ENCODE assay signal across 9 mouse cellular contexts in genomic region chr2:37758343-37759015, GRCm38 (mm10). TPM values are rescaled to one million over a fixed set of nuclear protein-coding genes. Genes with fewer than 3 reads are reported as not detected.
DNase-seq lines count a peak whose midpoint lies in the region; ATAC-seq lines count a peak whose summit lies in the region.
"Had no signal": no experiment of that assay in that cellular context is flagged by ENCODE, and none has a peak within 500 bp of the region (broad histone marks: within the 10 kb centered on the region; RNA-seq: fewer than 3 reads in every experiment).

No protein-coding gene starts in this region.

- H3K27me3 ChIP-seq in heart, embryonic 16.5 days (ENCODE audit: control insufficient read depth, insufficient read depth, low read length) = no peaks in the 10 kb centered on the region
- H3K27me3 ChIP-seq in embryonic facial prominence, embryonic 14.5 days (replicated peaks; ENCODE audit: control insufficient read depth, insufficient read depth, low read length) = no peaks in the 10 kb centered on the region
- H3K27me3 ChIP-seq in limb, embryonic 12.5 days = peaks cover 8% of the 10 kb centered on the region
- no peaks in the 10 kb centered on the region for H3K27me3 ChIP-seq in neural tube, embryonic 11.5 days (ENCODE audit: control insufficient read depth, insufficient read depth, low read length)

- H3K27ac ChIP-seq in heart, embryonic 16.5 days (ENCODE audit: low read length) = peak overlapping the region; percentile 58
- H3K27ac ChIP-seq in embryonic facial prominence, embryonic 14.5 days (replicated peaks; ENCODE audit: low read depth, low read length) = peak overlapping the region; percentile 63; the same call in 1 of the 2 replicates
- H3K27ac ChIP-seq in limb, embryonic 12.5 days = peak overlapping the region; percentile 1; the same call in 1 of the 2 replicates
- 0 out of 2 replicates have a peak overlapping the region, but pooled peaks have one; percentile 34 for H3K27ac ChIP-seq in neural tube, embryonic 11.5 days (ENCODE audit: low read depth, low read length)

- DNase-seq in heart, postnatal 25 days (ENCODE audit: low spot score) = no peak
- peak; percentile 76 for DNase-seq in embryonic facial prominence, embryonic 14.5 days (ENCODE audit: low spot score)
- peak; percentile 60 for DNase-seq in neural tube, embryonic 11.5 days (ENCODE audit: low spot score)
- no peak for DNase-seq in thymus, postnatal 36 days
- no peak for DNase-seq in kidney, adult 8-10 months
- DNase-seq in ovary, adult 18-20 months (ENCODE audit: low spot score) = no peak

- H3K4me3 ChIP-seq in heart, embryonic 16.5 days (ENCODE audit: low read length) = no peak overlapping the region
- H3K4me3 ChIP-seq in embryonic facial prominence, embryonic 14.5 days (ENCODE audit: low read depth, low read length) = no peak overlapping the region; the same call in 1 of the 2 replicates
- peak overlapping the region; percentile 9; the same call in 1 of the 2 replicates for H3K4me3 ChIP-seq in limb, embryonic 12.5 days (replicated peaks)
- H3K4me3 ChIP-seq in neural tube, embryonic 11.5 days (ENCODE audit: low read depth, low read length) = no peak overlapping the region; the same call in 1 of the 2 replicates

- intact Hi-C loops in heart, postnatal 25 days (cut with DNase I) = no loop called here

- 15% methylated on average over 21 of the region's 21 CpGs for WGBS in heart, embryonic 16.5 days
- 16% methylated on average over 21 of the region's 21 CpGs for WGBS in embryonic facial prominence, embryonic 14.5 days
- WGBS in limb, embryonic 12.5 days = 8% methylated on average over 21 of the region's 21 CpGs
- WGBS in neural tube, embryonic 11.5 days = 12% methylated on average over 21 of the region's 21 CpGs

- ATAC-seq in heart, embryonic 16.5 days (replicated peaks; ENCODE audit: extremely low read depth, insufficient read depth, low FRiP score) = peak; percentile 57; the same call in 1 of the 2 replicates
- ATAC-seq in embryonic facial prominence, embryonic 14.5 days (ENCODE audit: low read depth) = peak; percentile 71
- ATAC-seq in limb, embryonic 12.5 days (ENCODE audit: insufficient number of reproducible peaks, insufficient read depth, low FRiP score, low TSS enrichment, low read depth) = 0 out of 2 replicates have a peak, but pooled peaks have one; percentile 29
- peak; percentile 54 for ATAC-seq in neural tube, embryonic 11.5 days (ENCODE audit: insufficient read depth, low FRiP score, low TSS enrichment)

- no peaks in the 10 kb centered on the region for H3K9me3 ChIP-seq in heart, embryonic 16.5 days (replicated peaks; ENCODE audit: control insufficient read depth, low read length)
- no peaks in the 10 kb centered on the region for H3K9me3 ChIP-seq in embryonic facial prominence, embryonic 14.5 days (ENCODE audit: control insufficient read depth, low read length)
- no peaks in the 10 kb centered on the region for H3K9me3 ChIP-seq in limb, embryonic 12.5 days
- H3K9me3 ChIP-seq in neural tube, embryonic 11.5 days (ENCODE audit: control insufficient read depth, low read length) = no peaks in the 10 kb centered on the region

- no peaks in the 10 kb centered on the region for H3K36me3 ChIP-seq in heart, embryonic 16.5 days (ENCODE audit: control insufficient read depth, insufficient read depth)
- no peaks in the 10 kb centered on the region for H3K36me3 ChIP-seq in embryonic facial prominence, embryonic 14.5 days (ENCODE audit: control insufficient read depth, insufficient read depth, low read length)
- no peaks in the 10 kb centered on the region for H3K36me3 ChIP-seq in limb, embryonic 12.5 days
- no peaks in the 10 kb centered on the region for H3K36me3 ChIP-seq in neural tube, embryonic 11.5 days (ENCODE audit: control insufficient read depth, insufficient read depth, low read length)

- peak overlapping the region; percentile 61 for H3K9ac ChIP-seq in heart, embryonic 16.5 days (ENCODE audit: low read length)
- peak overlapping the region; percentile 60 for H3K9ac ChIP-seq in embryonic facial prominence, embryonic 14.5 days (ENCODE audit: low read depth, low read length)
- 0 out of 2 replicates have a peak overlapping the region, but pooled peaks have one; percentile 9 for H3K9ac ChIP-seq in limb, embryonic 12.5 days (replicated peaks)
- peak overlapping the region; percentile 45 for H3K9ac ChIP-seq in neural tube, embryonic 11.5 days (ENCODE audit: low read length)

- H3K4me1 ChIP-seq in heart, embryonic 16.5 days (ENCODE audit: control insufficient read depth, insufficient read depth, low read length) = peaks cover 12% of the 10 kb centered on the region
- peaks cover 23% of the 10 kb centered on the region for H3K4me1 ChIP-seq in embryonic facial prominence, embryonic 14.5 days (ENCODE audit: control insufficient read depth, insufficient read depth, low read length)
- peaks cover 36% of the 10 kb centered on the region for H3K4me1 ChIP-seq in limb, embryonic 12.5 days (replicated peaks)
- peaks cover 8% of the 10 kb centered on the region; the same call in 1 of the 2 replicates for H3K4me1 ChIP-seq in neural tube, embryonic 11.5 days (ENCODE audit: control insufficient read depth, insufficient read depth, low read length)

- peak overlapping the region; percentile 50 for H3K4me2 ChIP-seq in heart, embryonic 16.5 days (ENCODE audit: low read depth, low read length)
- peak overlapping the region; percentile 47 for H3K4me2 ChIP-seq in embryonic facial prominence, embryonic 14.5 days (ENCODE audit: low read depth, low read length)
- peak overlapping the region; percentile 43 for H3K4me2 ChIP-seq in limb, embryonic 12.5 days
- H3K4me2 ChIP-seq in neural tube, embryonic 11.5 days (ENCODE audit: low read depth) = peak overlapping the region; percentile 20

RNA-seq across cellular contexts. Expression of gene Crb2, which starts 17.6 kb away (rescaled TPM):
- polyA plus RNA-seq in heart, embryonic 16.5 days (2015; fragmentation: Nextera tagmentation; extraction: Ambion mirVana) = 0.87 and 1.2 TPM in 2 replicates
- 1 to 10 TPM in 1 of 2 experiments, under 1 TPM in 1; 0.78 to 1.0 TPM for total RNA-seq in heart, postnatal 25 days (2021)
- 0.18 and 0.28 TPM in 2 replicates for polyA plus RNA-seq in embryonic facial prominence, embryonic 14.5 days (2014; fragmentation: Nextera tagmentation; extraction: Ambion mirVana)
- polyA plus RNA-seq in limb, embryonic 12.5 days (2016; fragmentation: Nextera tagmentation; extraction: Ambion mirVana) = 0.92 and 0.95 TPM in 2 replicates
- 7.4 and 8.4 TPM in 2 replicates for polyA plus RNA-seq in neural tube, embryonic 11.5 days (2014; fragmentation: Nextera tagmentation; extraction: Ambion mirVana)
- total RNA-seq: MEL had no signal

RNA-seq across cellular contexts. Expression of gene Strbp, which starts 54.8 kb away (rescaled TPM):
- 21.9 and 24.9 TPM in 2 replicates for polyA plus RNA-seq in heart, embryonic 16.5 days (2015; fragmentation: Nextera tagmentation; extraction: Ambion mirVana)
- 10 to 100 TPM; 19.1 to 20.0 TPM for total RNA-seq in heart, postnatal 25 days (2021)
- 35.5 and 38.1 TPM in 2 replicates for polyA plus RNA-seq in embryonic facial prominence, embryonic 14.5 days (2014; fragmentation: Nextera tagmentation; extraction: Ambion mirVana)
- 48.7 and 51.4 TPM in 2 replicates for polyA plus RNA-seq in limb, embryonic 12.5 days (2016; fragmentation: Nextera tagmentation; extraction: Ambion mirVana)
- 85.6 and 87.9 TPM in 2 replicates for polyA plus RNA-seq in neural tube, embryonic 11.5 days (2014; fragmentation: Nextera tagmentation; extraction: Ambion mirVana)

Comparison
In these comparisons a context has a peak if more than half of its experiments do, and no peak if none do; other contexts are left out.
1. H3K27ac ChIP-seq: peak in every context shown above with its lines; median percentile 63 in embryonic facial prominence, embryonic 14.5 days; 58 in heart, embryonic 16.5 days; 34 in neural tube, embryonic 11.5 days; 1 in limb, embryonic 12.5 days.
2. H3K9ac ChIP-seq: peak in every context shown above with its lines; median percentile 61 in heart, embryonic 16.5 days; 60 in embryonic facial prominence, embryonic 14.5 days; 45 in neural tube, embryonic 11.5 days; 9 in limb, embryonic 12.5 days.
3. DNase-seq: peak in embryonic facial prominence, embryonic 14.5 days (single experiment) and neural tube, embryonic 11.5 days (single experiment); none in heart, postnatal 25 days (single experiment), thymus, postnatal 36 days (0 of 2), kidney, adult 8-10 months (0 of 2) and ovary, adult 18-20 months (single experiment).
4. Peak in every context shown above with its lines, with median percentiles within 50 percentile points of each other: ATAC-seq and H3K4me2 ChIP-seq.